Mouse (Mus musculus) intestine, embryonic 16.5 days (tissue): ENCODE results near the gene Gm20458. TPM values are rescaled to one million over a fixed set of nuclear protein-coding genes. Genes with fewer than 3 reads are reported as not detected.

Source experiments
- ATAC-seq: fragments of 200-750 bp; cut with Nextera tagmentation; 2 replicates; pipeline ENCODE4 v1.8.0; 2017; ENCODE audit warnings: moderate TSS enrichment, moderate library complexity
- H3K27ac ChIP-seq: fragments of 300-500 bp; sonication (generic); 2 replicates; pipeline ENCODE4 v1.5.1; 2014; ENCODE audit warnings: mild to moderate bottlenecking, low read length
- H3K27me3 ChIP-seq: fragments of 300-500 bp; sonication (generic); replicated peaks from 2 replicates; pipeline ENCODE4 v1.6.1; 2014; ENCODE audit warnings: low read length, control low read depth, mixed read lengths; ENCODE audit not compliant: control insufficient read depth, insufficient read depth
- H3K36me3 ChIP-seq: fragments of 300-500 bp; sonication (generic); 2 replicates; pipeline ENCODE4 v1.6.1; 2014; ENCODE audit warnings: low read length, control low read depth; ENCODE audit not compliant: control insufficient read depth, insufficient read depth
- H3K4me1 ChIP-seq: fragments of 300-500 bp; sonication (generic); 2 replicates; pipeline ENCODE4 v1.6.1; 2014; ENCODE audit warnings: low read length, control low read depth, mixed read lengths; ENCODE audit not compliant: control insufficient read depth, insufficient read depth
- H3K4me2 ChIP-seq: fragments of 300-500 bp; sonication (generic); 2 replicates; pipeline ENCODE4 v1.6.1; 2014; ENCODE audit warnings: low read depth, low read length, control low read depth
- H3K4me3 ChIP-seq: fragments of 300-500 bp; sonication (generic); 2 replicates; pipeline ENCODE4 v1.5.1; 2014; ENCODE audit warnings: mild to moderate bottlenecking, low read length
- H3K9ac ChIP-seq: fragments of 300-500 bp; sonication (generic); 2 replicates; pipeline ENCODE4 v1.6.1; 2014; ENCODE audit warnings: low read depth, low read length
- H3K9me3 ChIP-seq: fragments of 300-500 bp; sonication (generic); 2 replicates; pipeline ENCODE4 v1.6.1; 2016; ENCODE audit warnings: low read length, control low read depth; ENCODE audit not compliant: control insufficient read depth
- WGBS: fragments of 180-500 bp; shearing (Covaris S2); extraction: QIAGEN DNeasy Blood & Tissue Kit; methylation state at CpG from one replicate; pipeline ENCODE4 v1.1.7; 2014; 5-methylcytosine and 5-hydroxymethylcytosine counted together
- polyA plus RNA-seq: library from polyadenylated mRNA; unstranded; fragments of >200 nt; fragmentation: Nextera tagmentation; extraction: Ambion mirVana; gene quantifications from 2 replicates; pipeline ENCODE4 v1.2.1, GENCODE M21; 2015

Gene Gm20458
- polyA plus RNA-seq, 1 experiment from 2014 or later = 11.9 TPM

DNA sequence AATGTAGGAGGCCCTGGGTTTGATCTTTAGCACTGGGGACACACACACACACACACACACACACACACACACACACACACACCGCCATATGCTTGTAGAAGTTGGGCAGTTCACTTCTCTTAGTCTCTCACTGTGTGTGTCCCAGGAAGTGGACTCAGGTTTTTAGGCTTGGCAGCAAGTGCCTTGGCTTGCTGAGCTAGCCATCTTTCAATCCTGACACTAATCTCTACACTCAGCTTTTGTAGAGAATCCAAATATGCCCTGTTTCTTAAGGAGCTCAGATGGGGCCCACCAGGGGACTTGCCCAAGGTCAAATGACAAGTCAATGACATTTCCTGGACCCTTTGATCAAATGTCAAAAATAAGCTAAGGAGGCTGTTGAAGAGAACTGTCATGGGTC is 4.4 kb upstream of the Gm20458 start:
- Histone ChIP-seq H3K9ac (peak overlapping the region; percentile 57), H3K9me3 (no peaks in the 10 kb centered on the region), H3K4me3 (peak overlapping the region; percentile 32; the same call in 1 of the 2 replicates), H3K27ac (peak overlapping the region; percentile 80), H3K4me2 (peak overlapping the region; percentile 44), H3K36me3 (no peaks in the 10 kb centered on the region), H3K4me1 (peaks cover 35% of the 10 kb centered on the region), H3K27me3 (no peaks in the 10 kb centered on the region)
- ATAC-seq = no peak
- WGBS = 88% methylated on average over 1 of the region's 1 CpGs

- no peak for ATAC-seq
- Histone ChIP-seq H3K4me2 (peak within 1 kb of the TSS; percentile 44), H3K27me3 (no peaks in the 10 kb centered on the region), H3K36me3 (no peaks in the 10 kb centered on the region), H3K27ac (peak within 1 kb of the TSS; percentile 83), H3K9me3 (no peaks in the 10 kb centered on the region), H3K9ac (peak within 1 kb of the TSS; percentile 57), H3K4me3 (peak within 1 kb of the TSS; percentile 32), H3K4me1 (peaks cover 36% of the 10 kb centered on the region)
- WGBS = 1% methylated on average over 7 of the region's 7 CpGs
Measured at GRCm38 (mm10) chr2:164456864-164457300, 3.9 kb upstream of the Gm20458 start, which contains the start of gene Sys1. Sys1 (plus strand) TSS chr2:164456964.

DNA sequence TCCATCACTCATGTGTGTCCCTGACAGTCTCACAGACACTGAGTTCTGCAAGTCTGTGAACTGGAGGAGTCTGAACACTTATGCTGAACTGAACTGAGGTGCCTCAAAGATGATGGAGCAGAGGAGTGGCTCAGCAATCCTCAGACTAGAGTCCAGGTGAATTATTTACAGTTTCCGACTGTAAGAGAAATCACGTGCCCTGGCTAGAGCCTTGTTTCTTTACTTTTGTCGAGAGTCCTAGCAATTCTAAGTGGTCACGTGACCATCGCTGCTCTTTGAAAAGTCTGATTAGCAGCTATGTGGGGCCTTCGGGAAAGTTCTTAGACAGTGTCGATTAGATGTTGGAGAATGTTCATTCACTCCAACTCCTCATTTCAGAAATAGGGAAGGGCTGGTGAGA is 2.8 kb upstream of the Gm20458 start:
- WGBS = 33% methylated on average over 7 of the region's 7 CpGs
- ATAC-seq = peak; percentile 70
- Histone ChIP-seq H3K9ac (peak overlapping the region; percentile 37; the same call in 1 of the 2 replicates), H3K36me3 (no peaks in the 10 kb centered on the region), H3K27ac (peak overlapping the region; percentile 88), H3K4me3 (peak overlapping the region; percentile 11; the same call in 1 of the 2 replicates), H3K27me3 (no peaks in the 10 kb centered on the region), H3K4me1 (peaks cover 35% of the 10 kb centered on the region), H3K4me2 (peak overlapping the region; percentile 44; the same call in 1 of the 2 replicates), H3K9me3 (no peaks in the 10 kb centered on the region)

DNA sequence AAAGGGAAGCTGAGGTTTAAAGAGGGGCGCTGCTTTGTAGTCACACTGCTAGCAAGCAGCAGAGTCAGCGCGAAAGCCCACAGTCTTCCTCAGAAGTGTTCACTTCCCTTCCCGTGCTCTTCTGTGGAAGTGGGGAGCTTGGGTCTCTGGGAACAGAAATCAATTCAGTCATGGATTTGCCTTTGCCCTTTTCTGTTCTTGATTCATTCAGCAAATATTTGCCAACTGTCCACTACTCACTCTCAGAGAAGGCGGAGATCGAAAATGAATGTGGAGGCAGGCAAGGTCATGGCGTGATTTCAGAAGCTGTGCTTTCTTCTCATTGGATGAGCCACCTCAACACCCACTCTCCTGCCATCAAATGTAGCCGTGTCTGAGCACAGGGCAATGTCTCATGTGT is 2.2 kb upstream of the Gm20458 start:
- peak overlapping the region; percentile 22; the same call in 1 of the 2 replicates for H3K4me2 ChIP-seq
- H3K36me3 ChIP-seq = no peaks in the 10 kb centered on the region
- H3K4me3 ChIP-seq = no peak overlapping the region
- WGBS = 61% methylated on average over 8 of the region's 8 CpGs
- H3K27me3 ChIP-seq = no peaks in the 10 kb centered on the region
- ATAC-seq = peak; percentile 0; the same call in 1 of the 2 replicates
- H3K9ac ChIP-seq = peak overlapping the region; percentile 33; the same call in 1 of the 2 replicates
- H3K27ac ChIP-seq = peak overlapping the region; percentile 88
- no peaks in the 10 kb centered on the region for H3K9me3 ChIP-seq
- peaks cover 35% of the 10 kb centered on the region for H3K4me1 ChIP-seq

DNA sequence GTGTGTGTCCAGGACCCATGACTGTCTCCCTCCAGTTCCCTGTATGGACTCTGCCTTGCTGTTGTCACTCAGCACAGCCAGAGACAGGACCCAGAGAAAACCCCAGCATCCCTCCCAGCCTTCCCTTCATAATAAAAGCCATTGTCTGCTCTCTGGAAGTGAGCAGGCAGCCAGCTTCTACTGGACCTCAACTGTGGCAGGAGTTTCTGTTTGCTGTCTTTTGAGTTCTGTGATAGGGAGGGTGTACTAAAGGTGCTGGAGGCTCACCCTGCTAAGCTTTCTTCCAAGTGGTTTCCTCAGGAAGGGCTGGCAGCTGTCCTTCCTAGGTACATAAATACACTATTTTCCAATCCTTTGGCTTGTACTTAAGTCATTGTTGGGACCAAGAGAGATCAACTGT is 4.4 kb downstream of the Gm20458 start:
- H3K27me3 ChIP-seq = no peaks in the 10 kb centered on the region
- no peak overlapping the region for H3K27ac ChIP-seq
- peaks cover 5% of the 10 kb centered on the region for H3K36me3 ChIP-seq
- no peak overlapping the region for H3K4me3 ChIP-seq
- H3K9me3 ChIP-seq = no peaks in the 10 kb centered on the region
- H3K4me1 ChIP-seq = peaks cover 5% of the 10 kb centered on the region; the same call in 1 of the 2 replicates
- H3K4me2 ChIP-seq = no peak overlapping the region
- no peak overlapping the region for H3K9ac ChIP-seq
- no peak for ATAC-seq

GRCm38 (mm10) chr2:164466787-164467186 is 6.0 kb downstream of the Gm20458 start:
- Histone ChIP-seq H3K4me3 (no peak overlapping the region), H3K36me3 (peaks cover 5% of the 10 kb centered on the region), H3K27ac (no peak overlapping the region), H3K4me2 (no peak overlapping the region), H3K4me1 (peaks cover 3% of the 10 kb centered on the region; the same call in 1 of the 2 replicates), H3K27me3 (no peaks in the 10 kb centered on the region), H3K9me3 (no peaks in the 10 kb centered on the region), H3K9ac (no peak overlapping the region)
- no peak for ATAC-seq
- WGBS = 81% methylated on average over 5 of the region's 5 CpGs

DNA sequence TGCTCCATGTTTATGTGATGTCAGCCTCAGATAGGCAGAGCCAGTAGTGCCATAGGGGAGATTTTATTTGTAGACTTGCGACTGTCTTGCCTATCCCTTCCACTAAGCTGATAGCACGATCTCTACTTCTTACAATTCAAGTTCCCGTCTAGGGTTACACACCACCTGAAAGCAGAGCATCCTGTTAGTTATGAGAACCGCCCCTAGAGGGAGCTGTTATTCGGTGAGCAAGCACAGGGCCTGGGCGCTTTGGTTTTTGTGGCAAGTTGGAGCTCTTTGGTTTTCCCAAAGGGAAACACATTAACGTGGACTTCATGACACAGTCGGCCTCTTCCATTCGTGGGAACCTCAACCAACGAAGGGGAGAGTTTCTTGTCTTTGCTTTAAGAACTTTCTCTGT is 9.5 kb downstream of the Gm20458 start:
- Histone ChIP-seq H3K36me3 (no peaks in the 10 kb centered on the region), H3K4me1 (no peaks in the 10 kb centered on the region), H3K9ac (no peak overlapping the region), H3K27ac (no peak overlapping the region), H3K4me3 (no peak overlapping the region), H3K27me3 (no peaks in the 10 kb centered on the region), H3K9me3 (no peaks in the 10 kb centered on the region), H3K4me2 (no peak overlapping the region)
- 27% methylated on average over 10 of the region's 10 CpGs for WGBS
- 0 out of 2 replicates have a peak, but pooled peaks have one; percentile 52 for ATAC-seq

- WGBS = 84% methylated on average over 6 of the region's 6 CpGs
- Histone ChIP-seq H3K27ac (no peak within 1 kb of the TSS), H3K9ac (no peak within 1 kb of the TSS), H3K4me2 (no peak within 1 kb of the TSS), H3K9me3 (no peaks in the 10 kb centered on the region), H3K4me3 (no peak within 1 kb of the TSS), H3K36me3 (no peaks in the 10 kb centered on the region), H3K27me3 (no peaks in the 10 kb centered on the region), H3K4me1 (no peaks in the 10 kb centered on the region)
- ATAC-seq = no peak
Measured at GRCm38 (mm10) chr2:164473624-164474023, 12.9 kb downstream of the Gm20458 start, which contains the start of gene Trp53tg5. Trp53tg5 (minus strand) TSS chr2:164473724.

- peak within 1 kb of the TSS; percentile 83 for H3K9ac ChIP-seq
- H3K27ac ChIP-seq = peak within 1 kb of the TSS; percentile 6; the same call in 1 of the 2 replicates
- H3K4me2 ChIP-seq = peak within 1 kb of the TSS; percentile 99
- H3K27me3 ChIP-seq = no peaks in the 10 kb centered on the region
- ATAC-seq = peak; percentile 70
- 4% methylated on average over 26 of the region's 26 CpGs for WGBS
- no peaks in the 10 kb centered on the region for H3K36me3 ChIP-seq
- H3K4me1 ChIP-seq = peaks cover 11% of the 10 kb centered on the region
- H3K9me3 ChIP-seq = no peaks in the 10 kb centered on the region
- peak within 1 kb of the TSS; percentile 88 for H3K4me3 ChIP-seq
Measured at GRCm38 (mm10) chr2:164485681-164486257, 25.0 kb downstream of the Gm20458 start, which contains the start of gene Dbndd2. Dbndd2 (plus strand) TSS chr2:164486106.
